Mouse (Mus musculus) forebrain, embryonic 13.5 days (tissue): ENCODE results near the gene Vps45. TPM values are rescaled to one million over a fixed set of nuclear protein-coding genes. Genes with fewer than 3 reads are reported as not detected.

Experiments
- ATAC-seq: fragments of 200-750 bp; cut with Nextera tagmentation; 2 replicates; pipeline ENCODE4 v1.8.0; 2017
- H3K27ac ChIP-seq: fragments of 300-500 bp; sonication (generic); 2 replicates; pipeline ENCODE4 v1.5.1; 2015; ENCODE audit warnings: inconsistent platforms, mild to moderate bottlenecking, moderate library complexity
- H3K27me3 ChIP-seq: fragments of 300-500 bp; sonication (generic); 2 replicates; pipeline ENCODE4 v1.6.1; 2015; ENCODE audit warnings: mild to moderate bottlenecking, inconsistent platforms
- H3K36me3 ChIP-seq: fragments of 300-500 bp; sonication (generic); 2 replicates; pipeline ENCODE4 v1.6.1; 2015; ENCODE audit warnings: mild to moderate bottlenecking, inconsistent platforms; ENCODE audit not compliant: poor library complexity, severe bottlenecking
- H3K4me1 ChIP-seq: fragments of 300-500 bp; sonication (generic); 2 replicates; pipeline ENCODE4 v1.6.1; 2015; ENCODE audit warnings: inconsistent platforms
- H3K4me2 ChIP-seq: fragments of 300-500 bp; sonication (generic); 2 replicates; pipeline ENCODE4 v1.6.1; 2015; ENCODE audit warnings: inconsistent platforms, mild to moderate bottlenecking, moderate library complexity
- H3K4me3 ChIP-seq: fragments of 300-500 bp; sonication (generic); 2 replicates; pipeline ENCODE4 v1.5.1; 2015; ENCODE audit warnings: mild to moderate bottlenecking, inconsistent platforms
- H3K9ac ChIP-seq: fragments of 300-500 bp; sonication (generic); 2 replicates; pipeline ENCODE4 v1.6.1; 2015; ENCODE audit warnings: mild to moderate bottlenecking, inconsistent platforms
- H3K9me3 ChIP-seq: fragments of 300-500 bp; sonication (generic); replicated peaks from 2 replicates; pipeline ENCODE4 v1.6.1; 2016; ENCODE audit warnings: inconsistent platforms
- WGBS: fragments of 180-500 bp; shearing (Covaris S2); methylation state at CpG from one replicate; pipeline ENCODE4 v1.1.7; 2015; 5-methylcytosine and 5-hydroxymethylcytosine counted together
- polyA plus RNA-seq: library from polyadenylated mRNA; unstranded; fragments of >200 nt; fragmentation: Nextera tagmentation; extraction: Ambion mirVana; gene quantifications from 2 replicates; pipeline ENCODE4 v1.2.1, GENCODE M21; 2015

Vps45 gene
- polyA plus RNA-seq, 1 experiment from 2014 or later: 62.2 TPM

DNA sequence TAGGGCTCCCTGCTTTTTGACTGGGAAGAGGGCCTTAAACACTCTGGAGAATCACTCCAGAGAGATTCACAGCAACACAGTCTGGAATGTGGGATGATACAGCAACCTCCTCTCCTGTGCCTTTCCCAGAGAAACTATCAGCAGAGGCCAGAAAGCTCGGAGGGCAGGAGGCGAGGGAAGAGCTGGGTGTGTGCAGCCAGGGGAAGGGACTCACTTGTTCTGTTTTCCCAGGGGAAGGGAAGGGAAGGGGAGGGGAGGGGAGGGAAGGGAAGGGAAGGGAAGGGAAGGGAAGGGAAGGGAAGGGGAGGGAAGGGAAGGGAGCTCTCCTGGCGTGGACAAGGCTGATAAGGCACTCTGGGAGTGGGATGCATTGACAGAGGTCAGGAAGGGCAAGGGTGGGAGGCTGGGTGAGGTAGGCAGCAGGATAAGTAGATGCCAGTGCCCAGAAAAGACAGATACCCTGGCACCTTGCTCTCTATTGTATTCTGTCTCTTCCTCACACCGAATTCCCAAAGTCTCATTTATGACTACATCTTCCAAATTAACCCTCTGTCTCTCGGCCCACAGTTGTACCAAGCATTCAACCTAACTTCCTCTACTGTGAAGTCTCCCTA, 65.2 kb downstream of the Vps45 start:
- peak overlapping the region; percentile 85 for H3K4me3 ChIP-seq
- peaks cover 49% of the 10 kb centered on the region for H3K36me3 ChIP-seq
- H3K27ac ChIP-seq: peak overlapping the region; percentile 99; the same call in 1 of the 2 replicates
- peak overlapping the region; percentile 97 for H3K4me2 ChIP-seq
- 49% methylated on average over 5 of the region's 5 CpGs for WGBS
- no peaks in the 10 kb centered on the region for H3K9me3 ChIP-seq
- peak overlapping the region; percentile 99 for H3K9ac ChIP-seq
- no peaks in the 10 kb centered on the region for H3K27me3 ChIP-seq
- no peak for ATAC-seq
- peaks cover 47% of the 10 kb centered on the region for H3K4me1 ChIP-seq

- Histone ChIP-seq H3K4me1 (peaks cover 53% of the 10 kb centered on the region), H3K9ac (no peak overlapping the region), H3K27ac (no peak overlapping the region), H3K4me2 (no peak overlapping the region), H3K27me3 (no peaks in the 10 kb centered on the region), H3K4me3 (no peak overlapping the region), H3K9me3 (no peaks in the 10 kb centered on the region), H3K36me3 (peaks cover 62% of the 10 kb centered on the region)
- WGBS: 91% methylated on average over 12 of the region's 12 CpGs
- ATAC-seq: no peak
Observed at GRCm38 (mm10) chr3:95990413-95990941, 67.8 kb downstream of the Vps45 start.

DNA sequence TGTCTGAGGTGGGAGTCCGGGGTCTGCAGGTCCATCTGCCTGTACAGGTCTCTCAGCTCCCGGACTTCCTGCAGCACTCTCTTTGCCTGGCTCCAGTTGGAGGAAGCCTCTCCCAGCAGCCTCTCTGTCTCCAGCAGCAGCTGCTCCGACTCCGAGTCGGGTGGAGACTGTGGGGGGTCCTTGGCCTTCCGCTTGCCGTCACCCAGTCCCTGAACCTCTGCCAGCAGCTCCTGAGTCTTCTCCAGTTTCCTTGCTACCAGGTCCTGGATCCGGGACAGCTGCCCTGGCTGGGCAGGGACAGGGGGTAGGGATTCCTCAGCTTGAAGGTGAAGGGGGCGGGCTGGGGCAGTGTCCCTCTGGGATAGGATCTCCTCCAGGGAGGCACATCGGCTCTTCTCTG, 69.3 kb downstream of the Vps45 start:
- WGBS: 73% methylated on average over 10 of the region's 10 CpGs
- H3K27ac ChIP-seq: no peak overlapping the region; the same call in 1 of the 2 replicates
- H3K9me3 ChIP-seq: no peaks in the 10 kb centered on the region
- no peak overlapping the region for H3K9ac ChIP-seq
- H3K36me3 ChIP-seq: peaks cover 62% of the 10 kb centered on the region
- H3K27me3 ChIP-seq: no peaks in the 10 kb centered on the region
- H3K4me1 ChIP-seq: peaks cover 56% of the 10 kb centered on the region
- ATAC-seq: no peak
- no peak overlapping the region for H3K4me3 ChIP-seq
- H3K4me2 ChIP-seq: no peak overlapping the region

DNA sequence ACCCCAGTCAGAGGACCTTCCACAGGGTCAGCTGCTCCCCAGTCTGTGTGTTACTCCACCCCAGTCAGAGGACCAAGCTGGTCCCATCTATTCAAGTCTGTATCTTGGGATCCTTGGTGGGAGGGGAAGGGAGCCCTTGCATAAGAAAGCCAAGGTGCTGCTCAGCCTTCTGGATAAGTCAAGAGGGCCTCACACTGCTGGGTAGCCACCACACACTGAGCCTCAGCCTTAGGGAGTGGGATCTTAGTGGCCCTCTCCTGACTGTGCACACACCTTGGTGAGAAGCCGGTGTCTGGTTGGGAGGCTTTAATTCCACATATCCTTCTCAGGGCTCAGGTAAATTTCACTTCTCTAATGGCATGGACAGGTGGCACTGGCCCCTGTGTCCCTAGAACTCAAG, 70.1 kb downstream of the Vps45 start:
- no peak for ATAC-seq
- H3K9me3 ChIP-seq: no peaks in the 10 kb centered on the region
- H3K27ac ChIP-seq: no peak overlapping the region; the same call in 1 of the 2 replicates
- no peak overlapping the region for H3K4me2 ChIP-seq
- H3K4me1 ChIP-seq: peaks cover 48% of the 10 kb centered on the region
- H3K36me3 ChIP-seq: peaks cover 62% of the 10 kb centered on the region
- WGBS: 96% methylated on average over 1 of the region's 1 CpGs
- H3K4me3 ChIP-seq: no peak overlapping the region
- H3K27me3 ChIP-seq: no peaks in the 10 kb centered on the region
- H3K9ac ChIP-seq: no peak overlapping the region

GRCm38 (mm10) chr3:95987386-95988110, 70.7 kb downstream of the Vps45 start:
- H3K4me1 ChIP-seq: peaks cover 42% of the 10 kb centered on the region
- no peaks in the 10 kb centered on the region for H3K27me3 ChIP-seq
- no peak overlapping the region for H3K9ac ChIP-seq
- no peaks in the 10 kb centered on the region for H3K9me3 ChIP-seq
- WGBS: 77% methylated on average over 6 of the region's 6 CpGs
- peak overlapping the region; percentile 92; the same call in 1 of the 2 replicates for H3K27ac ChIP-seq
- ATAC-seq: no peak
- H3K4me3 ChIP-seq: no peak overlapping the region
- no peak overlapping the region for H3K4me2 ChIP-seq
- H3K36me3 ChIP-seq: peaks cover 57% of the 10 kb centered on the region

- Histone ChIP-seq H3K27ac (peak overlapping the region; percentile 92), H3K27me3 (no peaks in the 10 kb centered on the region), H3K9me3 (no peaks in the 10 kb centered on the region), H3K9ac (no peak overlapping the region), H3K4me2 (no peak overlapping the region), H3K4me3 (no peak overlapping the region), H3K36me3 (peaks cover 52% of the 10 kb centered on the region), H3K4me1 (peaks cover 36% of the 10 kb centered on the region)
- 70% methylated on average over 4 of the region's 4 CpGs for WGBS
- no peak for ATAC-seq
Observed at GRCm38 (mm10) chr3:95986984-95987383, 71.3 kb downstream of the Vps45 start.

DNA sequence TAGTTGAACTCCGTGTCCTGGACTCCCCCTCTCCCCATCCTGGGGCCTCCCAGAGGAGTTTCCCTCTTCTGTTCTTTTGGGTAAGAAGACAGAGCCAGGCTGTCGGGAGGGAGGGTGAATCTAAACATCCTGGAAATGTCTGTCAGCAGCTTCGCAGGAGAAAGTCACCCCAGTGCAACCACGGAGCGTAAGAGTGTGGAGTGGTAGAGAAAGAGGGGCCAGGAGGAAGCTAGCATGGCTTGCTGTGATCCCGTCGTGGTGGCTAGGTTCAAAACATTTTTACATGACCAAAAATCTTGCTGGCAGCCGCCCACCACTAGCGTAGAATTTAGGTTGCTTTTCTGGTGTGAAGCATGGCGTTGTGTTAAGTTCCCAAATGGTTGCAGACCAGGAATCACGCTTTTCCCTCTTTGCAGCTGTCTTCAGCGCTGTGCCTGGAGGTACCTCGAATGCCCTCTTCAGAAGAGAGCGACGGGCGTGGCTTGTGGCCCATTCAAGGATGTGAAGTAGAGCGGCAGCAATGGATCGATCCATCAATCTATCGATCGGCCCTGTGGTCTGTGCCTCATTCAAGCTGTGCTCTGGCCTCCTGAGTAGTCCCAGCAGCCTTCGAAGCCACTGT, 72.2 kb downstream of the Vps45 start:
- peak overlapping the region; percentile 92 for H3K27ac ChIP-seq
- 3% methylated on average over 21 of the region's 21 CpGs for WGBS
- ATAC-seq: peak; percentile 16
- peak overlapping the region; percentile 54 for H3K4me2 ChIP-seq
- H3K9ac ChIP-seq: peak overlapping the region; percentile 58
- peak overlapping the region; percentile 18 for H3K4me3 ChIP-seq
- peaks cover 36% of the 10 kb centered on the region for H3K4me1 ChIP-seq
- H3K9me3 ChIP-seq: no peaks in the 10 kb centered on the region
- no peaks in the 10 kb centered on the region for H3K27me3 ChIP-seq
- H3K36me3 ChIP-seq: peaks cover 43% of the 10 kb centered on the region

GRCm38 (mm10) chr3:95985209-95986000, 72.9 kb downstream of the Vps45 start:
- peak; percentile 94 for ATAC-seq
- Histone ChIP-seq H3K27ac (peak overlapping the region; percentile 92), H3K9ac (peak overlapping the region; percentile 58), H3K36me3 (peaks cover 36% of the 10 kb centered on the region), H3K9me3 (no peaks in the 10 kb centered on the region), H3K27me3 (no peaks in the 10 kb centered on the region), H3K4me2 (peak overlapping the region; percentile 54), H3K4me3 (peak overlapping the region; percentile 18), H3K4me1 (peaks cover 36% of the 10 kb centered on the region)
- 2% methylated on average over 12 of the region's 12 CpGs for WGBS

DNA sequence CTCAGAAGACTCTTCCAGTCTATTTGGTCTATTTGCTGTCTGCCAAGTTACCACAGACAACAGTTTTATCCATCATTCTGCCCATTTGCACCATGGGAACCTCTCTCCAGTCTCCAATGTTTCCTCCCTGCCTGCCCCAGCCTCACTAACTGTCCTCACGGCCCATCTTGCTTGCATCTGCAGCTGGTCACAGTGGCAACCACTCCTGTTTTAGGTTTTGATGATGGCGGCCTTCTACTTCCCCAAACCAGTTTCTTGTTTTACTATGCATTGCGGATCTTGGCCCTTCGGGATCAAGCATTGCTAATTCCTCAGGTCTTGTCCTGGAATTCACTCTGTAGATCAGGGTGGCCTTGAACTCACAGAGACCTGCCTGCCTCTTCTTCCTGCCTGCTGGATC, 76.1 kb downstream of the Vps45 start:
- no peaks in the 10 kb centered on the region for H3K27me3 ChIP-seq
- no peak overlapping the region for H3K4me3 ChIP-seq
- no peaks in the 10 kb centered on the region for H3K9me3 ChIP-seq
- no peak for ATAC-seq
- H3K4me2 ChIP-seq: no peak overlapping the region
- WGBS: 95% methylated on average over 4 of the region's 4 CpGs
- no peak overlapping the region for H3K9ac ChIP-seq
- H3K4me1 ChIP-seq: peaks cover 29% of the 10 kb centered on the region
- 0 out of 2 replicates have a peak overlapping the region, but pooled peaks have one; percentile 7 for H3K27ac ChIP-seq
- H3K36me3 ChIP-seq: peaks cover 3% of the 10 kb centered on the region

DNA sequence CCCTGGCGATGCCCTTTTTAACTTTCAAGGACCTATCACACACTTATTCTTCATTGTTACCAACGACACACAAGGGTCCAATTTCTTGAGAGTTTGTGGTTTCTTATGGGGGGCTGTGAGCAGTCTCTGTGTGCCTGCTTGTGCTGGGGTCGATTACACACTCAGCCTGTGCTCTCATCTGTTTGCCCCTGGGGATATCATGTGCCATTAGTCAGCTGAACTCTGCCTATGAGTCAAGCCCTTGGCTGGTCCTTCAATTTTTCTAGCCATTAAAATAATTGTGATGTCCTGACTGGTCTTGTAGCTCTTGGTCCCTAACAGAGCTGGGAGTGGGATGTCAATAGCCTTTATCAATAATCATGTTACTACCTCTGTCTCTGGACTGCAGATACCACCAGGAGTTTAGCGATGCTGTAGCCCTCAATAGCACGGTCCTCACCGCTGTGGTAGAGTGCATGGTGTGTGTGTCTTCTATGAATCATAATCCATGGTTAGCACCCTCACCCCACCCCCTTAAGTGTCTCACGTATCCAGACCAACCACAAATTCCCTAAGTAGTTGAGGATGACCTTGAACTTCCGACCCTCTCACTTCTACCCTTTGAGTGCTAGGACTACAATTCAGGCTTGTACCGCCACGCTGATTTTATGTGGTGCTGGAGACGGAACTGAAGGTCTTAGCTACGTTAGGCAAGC, 77.8 kb downstream of the Vps45 start:
- Histone ChIP-seq H3K9ac (no peak overlapping the region), H3K36me3 (no peaks in the 10 kb centered on the region), H3K9me3 (no peaks in the 10 kb centered on the region), H3K4me1 (peaks cover 12% of the 10 kb centered on the region), H3K4me3 (no peak overlapping the region), H3K27ac (no peak overlapping the region), H3K4me2 (no peak overlapping the region), H3K27me3 (no peaks in the 10 kb centered on the region)
- no peak for ATAC-seq
- WGBS: 87% methylated on average over 12 of the region's 12 CpGs

- H3K4me2 ChIP-seq: no peak overlapping the region
- H3K27me3 ChIP-seq: no peaks in the 10 kb centered on the region
- no peak overlapping the region for H3K4me3 ChIP-seq
- no peaks in the 10 kb centered on the region for H3K36me3 ChIP-seq
- no peak overlapping the region for H3K9ac ChIP-seq
- H3K9me3 ChIP-seq: no peaks in the 10 kb centered on the region
- peaks cover 20% of the 10 kb centered on the region for H3K4me1 ChIP-seq
- peak; percentile 41; the same call in 1 of the 2 replicates for ATAC-seq
- 57% methylated on average over 9 of the region's 9 CpGs for WGBS
- H3K27ac ChIP-seq: no peak overlapping the region
Observed at GRCm38 (mm10) chr3:95978265-95978664, 80.0 kb downstream of the Vps45 start.
